Comparison of ENCODE assay signal across 10 mouse cellular contexts in genomic region chr5:110786081-110786835, GRCm38 (mm10). TPM values are rescaled to one million over a fixed set of nuclear protein-coding genes. Genes with fewer than 3 reads are reported as not detected.
A peak's percentile ranks its signal among the peaks of the same experiment; 100 is the strongest.
DNase-seq lines count a peak whose midpoint lies in the region; ATAC-seq and TF ChIP-seq lines count a peak whose summit lies in the region.
"Had no signal": no experiment of that assay in that cellular context is flagged by ENCODE, and none has a peak within 500 bp of the region (broad histone marks: within the 10 kb centered on the region; RNA-seq: fewer than 3 reads in every experiment).

No protein-coding gene starts in this region.

- 69% methylated on average over 11 of the region's 11 CpGs for WGBS in liver, embryonic 12.5 days (ENCODE audit: insufficient replicate concordance)
- WGBS in intestine, postnatal 0 days = 67% methylated on average over 11 of the region's 11 CpGs

- peak; percentile 62 for TF ChIP-seq CTCF in intestine, postnatal 0 days (IDR thresholded peaks at IDR 0.05; ENCODE audit: low read depth)

- no peak overlapping the region for H3K27ac ChIP-seq in liver, embryonic 12.5 days
- H3K27ac ChIP-seq in intestine, postnatal 0 days (ENCODE audit: low read depth, low read length) = no peak overlapping the region
- H3K27ac ChIP-seq: heart, embryonic 10.5 days; midbrain, embryonic 10.5 days had no signal

- peak; percentile 9 for DNase-seq in embryo, embryonic 11 days
- DNase-seq in embryo, embryonic 10.5 days (ENCODE audit: low spot score) = no peak
- DNase-seq in liver = peak; percentile 36
- peak; percentile 67 for DNase-seq in R1 (ENCODE audit: low read depth, low spot score)
- no peak for DNase-seq in urinary bladder, postnatal 4 days (ENCODE audit: low spot score in 2 of 2)

- no peak overlapping the region for H3K9ac ChIP-seq in liver, embryonic 12.5 days
- H3K9ac ChIP-seq in intestine, postnatal 0 days (ENCODE audit: low read depth, low read length) = no peak overlapping the region

- no peak overlapping the region for H3K4me2 ChIP-seq in liver, embryonic 12.5 days
- H3K4me2 ChIP-seq in intestine, postnatal 0 days (replicated peaks; ENCODE audit: low read depth) = no peak overlapping the region

- H3K4me3 ChIP-seq in liver, embryonic 12.5 days = no peak overlapping the region
- H3K4me3 ChIP-seq in intestine, postnatal 0 days (ENCODE audit: low read depth, low read length) = no peak overlapping the region
- H3K4me3 ChIP-seq: heart, embryonic 10.5 days; midbrain, embryonic 10.5 days had no signal

- H3K36me3 ChIP-seq in liver, embryonic 12.5 days = peaks cover 65% of the 10 kb centered on the region
- H3K36me3 ChIP-seq in intestine, postnatal 0 days (ENCODE audit: control insufficient read depth, insufficient read depth) = peaks cover 61% of the 10 kb centered on the region

- H3K27me3 ChIP-seq in liver, embryonic 12.5 days (replicated peaks) = no peaks in the 10 kb centered on the region
- H3K27me3 ChIP-seq in intestine, postnatal 0 days (replicated peaks; ENCODE audit: control insufficient read depth, insufficient read depth, low read length) = no peaks in the 10 kb centered on the region

- no peak for ATAC-seq in liver, embryonic 12.5 days
- peak; percentile 65 for ATAC-seq in intestine, postnatal 0 days
- ATAC-seq in erythroblast, adult 5-6 weeks (replicated peaks; ENCODE audit: low FRiP score, poor library complexity, severe bottlenecking) = no peak

- H3K4me1 ChIP-seq in liver, embryonic 12.5 days = peaks cover 53% of the 10 kb centered on the region
- no peaks in the 10 kb centered on the region for H3K4me1 ChIP-seq in intestine, postnatal 0 days (replicated peaks; ENCODE audit: control insufficient read depth, insufficient read depth, low read length)
- H3K4me1 ChIP-seq: heart, embryonic 10.5 days had no signal

- no peaks in the 10 kb centered on the region for H3K9me3 ChIP-seq in liver, embryonic 12.5 days (replicated peaks)
- H3K9me3 ChIP-seq in intestine, postnatal 0 days (ENCODE audit: control insufficient read depth) = no peaks in the 10 kb centered on the region
- H3K9me3 ChIP-seq: heart, embryonic 10.5 days; midbrain, embryonic 10.5 days had no signal

RNA-seq across cellular contexts. Expression of gene Pus1, which starts 5.8 kb away (rescaled TPM):
- polyA plus RNA-seq in liver, embryonic 12.5 days (2016; fragmentation: Nextera tagmentation; extraction: Ambion mirVana) = 48.7 and 50.7 TPM in 2 replicates
- 30.5 and 32.1 TPM in 2 replicates for polyA plus RNA-seq in intestine, postnatal 0 days (2015; fragmentation: Nextera tagmentation; extraction: Ambion mirVana)
- total RNA-seq in erythroblast, adult 5-6 weeks (2015; ENCODE audit: low replicate concordance) = 2.1 and 6.7 TPM in 2 replicates
- 5.6 and 12.4 TPM in 2 replicates for total RNA-seq in erythroblast, adult 5-6 weeks (2017; ENCODE audit: low replicate concordance)

RNA-seq across cellular contexts. Expression of gene Ep400, which starts 15.7 kb away (rescaled TPM):
- 23.9 and 28.5 TPM in 2 replicates for polyA plus RNA-seq in liver, embryonic 12.5 days (2016; fragmentation: Nextera tagmentation; extraction: Ambion mirVana)
- polyA plus RNA-seq in intestine, postnatal 0 days (2015; fragmentation: Nextera tagmentation; extraction: Ambion mirVana) = 11.0 and 13.1 TPM in 2 replicates
- 219 and 273 TPM in 2 replicates for total RNA-seq in erythroblast, adult 5-6 weeks (2015; ENCODE audit: low replicate concordance)
- 224 and 225 TPM in 2 replicates for total RNA-seq in erythroblast, adult 5-6 weeks (2017; ENCODE audit: low replicate concordance)

RNA-seq across cellular contexts. Expression of gene Ulk1, which starts 23.6 kb away (rescaled TPM):
- polyA plus RNA-seq in liver, embryonic 12.5 days (2016; fragmentation: Nextera tagmentation; extraction: Ambion mirVana) = 10.8 and 11.5 TPM in 2 replicates
- 6.0 and 6.4 TPM in 2 replicates for polyA plus RNA-seq in intestine, postnatal 0 days (2015; fragmentation: Nextera tagmentation; extraction: Ambion mirVana)
- total RNA-seq in erythroblast, adult 5-6 weeks (2015; ENCODE audit: low replicate concordance) = 282 and 363 TPM in 2 replicates
- 327 and 394 TPM in 2 replicates for total RNA-seq in erythroblast, adult 5-6 weeks (2017; ENCODE audit: low replicate concordance)

RNA-seq across cellular contexts. Expression of gene Hscb, which starts 53.3 kb away (rescaled TPM):
- polyA plus RNA-seq in liver, embryonic 12.5 days (2016; fragmentation: Nextera tagmentation; extraction: Ambion mirVana) = 47.2 and 52.4 TPM in 2 replicates
- 50.0 and 52.2 TPM in 2 replicates for polyA plus RNA-seq in intestine, postnatal 0 days (2015; fragmentation: Nextera tagmentation; extraction: Ambion mirVana)
- 121 and 159 TPM in 2 replicates for total RNA-seq in erythroblast, adult 5-6 weeks (2015; ENCODE audit: low replicate concordance)
- 133 and 153 TPM in 2 replicates for total RNA-seq in erythroblast, adult 5-6 weeks (2017; ENCODE audit: low replicate concordance)

RNA-seq across cellular contexts. Expression of gene Chek2, which starts 53.5 kb away (rescaled TPM):
- 51.2 and 52.7 TPM in 2 replicates for polyA plus RNA-seq in liver, embryonic 12.5 days (2016; fragmentation: Nextera tagmentation; extraction: Ambion mirVana)
- 10.5 and 12.2 TPM in 2 replicates for polyA plus RNA-seq in intestine, postnatal 0 days (2015; fragmentation: Nextera tagmentation; extraction: Ambion mirVana)
- total RNA-seq in erythroblast, adult 5-6 weeks (2015; ENCODE audit: low replicate concordance) = 70.4 and 71.9 TPM in 2 replicates
- 86.9 and 122 TPM in 2 replicates for total RNA-seq in erythroblast, adult 5-6 weeks (2017; ENCODE audit: low replicate concordance)

Comparison
In these comparisons a context has a peak if more than half of its experiments do, and no peak if none do; other contexts are left out.
1. DNase-seq: peak in embryo, embryonic 11 days (single experiment), liver (single experiment) and R1 (single experiment); none in embryo, embryonic 10.5 days (single experiment) and urinary bladder, postnatal 4 days (0 of 2).